Mouse (Mus musculus) hindbrain, embryonic 16.5 days (tissue): ENCODE data around the gene Tomm20l. TPM values are rescaled to one million over a fixed set of nuclear protein-coding genes. Genes with fewer than 3 reads are reported as not detected.

ENCODE experiments used
- ATAC-seq: fragments of 200-750 bp; cut with Nextera tagmentation; 2 replicates; pipeline ENCODE4 v1.8.0; 2017; ENCODE audit warnings: moderate TSS enrichment, moderate library complexity
- H3K27ac ChIP-seq: fragments of 300-500 bp; sonication (generic); 2 replicates; pipeline ENCODE4 v1.5.1; 2014; ENCODE audit warnings: low read depth, mild to moderate bottlenecking, control low read depth, low read length, moderate library complexity
- H3K27me3 ChIP-seq: fragments of 300-500 bp; sonication (generic); replicated peaks from 2 replicates; pipeline ENCODE4 v1.6.1; 2014; ENCODE audit warnings: low read length; ENCODE audit not compliant: control insufficient read depth, insufficient read depth
- H3K36me3 ChIP-seq: fragments of 300-500 bp; sonication (generic); 2 replicates; pipeline ENCODE4 v1.6.1; 2014; ENCODE audit warnings: mild to moderate bottlenecking, low read length, moderate library complexity, mixed read lengths; ENCODE audit not compliant: control insufficient read depth, insufficient read depth
- H3K4me1 ChIP-seq: fragments of 300-500 bp; sonication (generic); 2 replicates; pipeline ENCODE4 v1.6.1; 2014; ENCODE audit warnings: low read depth, low read length; ENCODE audit not compliant: control insufficient read depth, insufficient read depth
- H3K4me2 ChIP-seq: fragments of 300-500 bp; sonication (generic); 2 replicates; pipeline ENCODE4 v1.6.1; 2014; ENCODE audit warnings: mild to moderate bottlenecking, low read length, control low read depth, moderate library complexity
- H3K4me3 ChIP-seq: fragments of 300-500 bp; sonication (generic); 2 replicates; pipeline ENCODE4 v1.5.1; 2014; ENCODE audit warnings: mild to moderate bottlenecking, low read length, control low read depth, moderate library complexity
- H3K9ac ChIP-seq: fragments of 300-500 bp; sonication (generic); 2 replicates; pipeline ENCODE4 v1.6.1; 2014; ENCODE audit warnings: low read depth, mild to moderate bottlenecking, control low read depth, low read length, moderate library complexity
- H3K9me3 ChIP-seq: fragments of 300-500 bp; sonication (generic); 2 replicates; pipeline ENCODE4 v1.6.1; 2014; ENCODE audit warnings: mild to moderate bottlenecking, low read length, moderate library complexity; ENCODE audit not compliant: control insufficient read depth
- WGBS: fragments of 180-500 bp; shearing (Covaris S2); extraction: QIAGEN DNeasy Blood & Tissue Kit; methylation state at CpG from one replicate; pipeline ENCODE4 v1.1.7; 2014; 5-methylcytosine and 5-hydroxymethylcytosine counted together
- polyA plus RNA-seq: library from polyadenylated mRNA; unstranded; fragments of >200 nt; fragmentation: Nextera tagmentation; extraction: Ambion mirVana; gene quantifications from 2 replicates; pipeline ENCODE4 v1.2.1, GENCODE M21; 2015

The Tomm20l gene
- polyA plus RNA-seq, 1 experiment from 2014 or later: not detected

GRCm38 (mm10) chr12:71116411-71116810, 5.2 kb downstream of the Tomm20l start:
- Histone ChIP-seq H3K4me2 (no peak overlapping the region), H3K27me3 (no peaks in the 10 kb centered on the region; the same call in 1 of the 2 replicates), H3K9me3 (no peaks in the 10 kb centered on the region), H3K9ac (no peak overlapping the region), H3K4me3 (no peak overlapping the region), H3K36me3 (no peaks in the 10 kb centered on the region), H3K27ac (no peak overlapping the region), H3K4me1 (peaks cover 4% of the 10 kb centered on the region; the same call in 1 of the 2 replicates)
- 80% methylated on average over 5 of the region's 5 CpGs for WGBS
- no peak for ATAC-seq

GRCm38 (mm10) chr12:71122731-71123130, 11.5 kb downstream of the Tomm20l start:
- Histone ChIP-seq H3K4me2 (no peak overlapping the region), H3K4me1 (no peaks in the 10 kb centered on the region), H3K4me3 (no peak overlapping the region), H3K27ac (no peak overlapping the region), H3K9me3 (no peaks in the 10 kb centered on the region), H3K9ac (no peak overlapping the region), H3K27me3 (no peaks in the 10 kb centered on the region), H3K36me3 (peaks cover 9% of the 10 kb centered on the region)
- WGBS: 90% methylated on average over 10 of the region's 10 CpGs
- ATAC-seq: no peak

- no peaks in the 10 kb centered on the region for H3K27me3 ChIP-seq
- H3K4me3 ChIP-seq: no peak overlapping the region
- H3K36me3 ChIP-seq: peaks cover 9% of the 10 kb centered on the region
- 78% methylated on average over 9 of the region's 9 CpGs for WGBS
- H3K27ac ChIP-seq: no peak overlapping the region
- no peaks in the 10 kb centered on the region for H3K9me3 ChIP-seq
- H3K4me1 ChIP-seq: no peaks in the 10 kb centered on the region
- no peak overlapping the region for H3K4me2 ChIP-seq
- H3K9ac ChIP-seq: no peak overlapping the region
- no peak; the same call in 1 of the 2 replicates for ATAC-seq
These were observed 12.1 kb downstream of the Tomm20l start for GRCm38 (mm10) chr12:71123286-71123685.

- Histone ChIP-seq H3K36me3 (peaks cover 3% of the 10 kb centered on the region), H3K9ac (peak overlapping the region; percentile 25; the same call in 1 of the 2 replicates), H3K4me1 (peaks cover 24% of the 10 kb centered on the region), H3K27ac (no peak overlapping the region), H3K4me3 (peak overlapping the region; percentile 74), H3K9me3 (no peaks in the 10 kb centered on the region), H3K27me3 (no peaks in the 10 kb centered on the region), H3K4me2 (peak overlapping the region; percentile 73)
- WGBS: 36% methylated on average over 5 of the region's 5 CpGs
- ATAC-seq: no peak
These were observed 24.4 kb downstream of the Tomm20l start for GRCm38 (mm10) chr12:71135581-71135980.

GRCm38 (mm10) chr12:71136130-71136973, 25.1 kb downstream of the Tomm20l start, which contains the start of the genes Timm9 and 2700049A03Rik:
TSS of gene Timm9 (minus strand) at chr12:71136684.
TSS of gene 2700049A03Rik (plus strand) at chr12:71136848.
- H3K36me3 ChIP-seq: peaks cover 7% of the 10 kb centered on the region
- ATAC-seq: peak; percentile 93
- peaks cover 24% of the 10 kb centered on the region for H3K4me1 ChIP-seq
- H3K9me3 ChIP-seq: no peaks in the 10 kb centered on the region
- H3K4me2 ChIP-seq: peak within 1 kb of the TSS; percentile 93
- H3K27me3 ChIP-seq: no peaks in the 10 kb centered on the region
- peak within 1 kb of the TSS; percentile 78 for H3K27ac ChIP-seq
- WGBS: under 1% methylated on average over 48 of the region's 52 CpGs
- peak within 1 kb of the TSS; percentile 74 for H3K4me3 ChIP-seq
- H3K9ac ChIP-seq: peak within 1 kb of the TSS; percentile 93

GRCm38 (mm10) chr12:71136974-71137491, 25.8 kb downstream of the Tomm20l start:
- H3K9ac ChIP-seq: peak overlapping the region; percentile 93
- H3K27ac ChIP-seq: peak overlapping the region; percentile 78
- under 1% methylated on average over 30 of the region's 30 CpGs for WGBS
- H3K4me3 ChIP-seq: peak overlapping the region; percentile 74
- ATAC-seq: peak; percentile 86
- H3K4me2 ChIP-seq: peak overlapping the region; percentile 93
- H3K4me1 ChIP-seq: peaks cover 24% of the 10 kb centered on the region
- H3K27me3 ChIP-seq: no peaks in the 10 kb centered on the region
- H3K36me3 ChIP-seq: peaks cover 10% of the 10 kb centered on the region
- no peaks in the 10 kb centered on the region for H3K9me3 ChIP-seq

GRCm38 (mm10) chr12:71137686-71138085, 26.5 kb downstream of the Tomm20l start:
- WGBS: 8% methylated on average over 11 of the region's 11 CpGs
- no peaks in the 10 kb centered on the region for H3K27me3 ChIP-seq

GRCm38 (mm10) chr12:71139258-71139828, 28.1 kb downstream of the Tomm20l start:
- no peak for ATAC-seq
- no peaks in the 10 kb centered on the region for H3K27me3 ChIP-seq
- 83% methylated on average over 5 of the region's 5 CpGs for WGBS
- H3K9me3 ChIP-seq: no peaks in the 10 kb centered on the region
- H3K36me3 ChIP-seq: peaks cover 7% of the 10 kb centered on the region
- H3K4me2 ChIP-seq: peak overlapping the region; percentile 19
- H3K4me1 ChIP-seq: peaks cover 24% of the 10 kb centered on the region
- no peak overlapping the region for H3K27ac ChIP-seq
- H3K9ac ChIP-seq: no peak overlapping the region
- H3K4me3 ChIP-seq: no peak overlapping the region

More at GRCm38 (mm10) chr12:71137686-71138085, 26.5 kb downstream of the Tomm20l start:
- peak overlapping the region; percentile 93 for H3K4me2 ChIP-seq
- H3K4me3 ChIP-seq: peak overlapping the region; percentile 74
- H3K9ac ChIP-seq: peak overlapping the region; percentile 60
- peaks cover 24% of the 10 kb centered on the region for H3K4me1 ChIP-seq
- no peaks in the 10 kb centered on the region for H3K9me3 ChIP-seq
- H3K27ac ChIP-seq: no peak overlapping the region
- peaks cover 7% of the 10 kb centered on the region for H3K36me3 ChIP-seq
- ATAC-seq: no peak

- peaks cover 15% of the 10 kb centered on the region for H3K4me1 ChIP-seq
- H3K27me3 ChIP-seq: no peaks in the 10 kb centered on the region
- H3K4me3 ChIP-seq: no peak overlapping the region
- no peak overlapping the region for H3K27ac ChIP-seq
- peaks cover 10% of the 10 kb centered on the region for H3K36me3 ChIP-seq
- no peak overlapping the region for H3K4me2 ChIP-seq
- ATAC-seq: no peak
- H3K9me3 ChIP-seq: no peaks in the 10 kb centered on the region
- H3K9ac ChIP-seq: no peak overlapping the region
These were observed 30.0 kb downstream of the Tomm20l start for GRCm38 (mm10) chr12:71141189-71141588.
